Mouse (Mus musculus): ENCODE results near the gene Zfp691. TPM values are rescaled to one million over a fixed set of nuclear protein-coding genes. Genes with fewer than 3 reads are reported as not detected.

Gene Zfp691
- 10 to 100 TPM in 1 of 2 experiments, 1 to 10 TPM in 1; 7.3 to 11.0 TPM for total RNA-seq (2021)
- long read RNA-seq, experiment 1, partial matches to known transcripts, result 0 of 2 reads
- long read RNA-seq, experiment 1, other reads (novel, unspliced or antisense), result 1 of 2 reads
- long read RNA-seq, experiment 2, partial matches to known transcripts, result 0 of 3 reads
- long read RNA-seq, experiment 2, other reads (novel, unspliced or antisense), result 0 of 3 reads

DNA sequence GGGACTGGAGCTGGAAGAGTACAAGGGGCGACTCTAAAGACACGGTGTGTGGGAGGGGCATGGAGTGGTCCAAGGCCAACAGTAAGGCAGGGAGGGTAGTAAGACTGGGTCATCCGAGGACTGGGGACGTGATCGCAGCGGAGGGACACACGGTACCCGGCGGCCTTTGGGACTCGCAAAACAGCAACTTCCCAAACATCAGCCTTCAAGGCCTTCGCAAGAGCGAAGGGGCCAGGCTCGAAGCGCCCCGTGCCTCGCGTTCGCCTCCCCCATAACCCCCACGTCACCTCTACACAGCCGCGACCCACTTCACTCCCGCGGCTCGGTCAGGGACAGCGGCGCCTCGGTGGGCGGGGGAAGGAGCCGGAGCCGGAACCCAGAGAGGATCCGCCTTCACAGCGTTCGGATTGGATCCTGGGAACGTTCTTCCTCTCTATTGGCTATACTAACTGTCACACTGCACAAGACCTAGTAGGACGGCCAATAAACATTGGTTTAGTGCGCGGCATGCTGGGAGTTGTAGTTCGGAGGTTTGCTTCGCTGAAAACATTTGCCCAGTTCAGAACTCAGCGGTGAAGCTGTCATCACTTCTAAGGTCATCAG is at the start of gene Zfp691:
Zfp691 (minus strand) TSS at position 345 of the 603 bp plus-strand sequence.
- DNase-seq (ENCODE audit: low spot score in 2 of 2), result peak; percentile 93 to 98

DNA sequence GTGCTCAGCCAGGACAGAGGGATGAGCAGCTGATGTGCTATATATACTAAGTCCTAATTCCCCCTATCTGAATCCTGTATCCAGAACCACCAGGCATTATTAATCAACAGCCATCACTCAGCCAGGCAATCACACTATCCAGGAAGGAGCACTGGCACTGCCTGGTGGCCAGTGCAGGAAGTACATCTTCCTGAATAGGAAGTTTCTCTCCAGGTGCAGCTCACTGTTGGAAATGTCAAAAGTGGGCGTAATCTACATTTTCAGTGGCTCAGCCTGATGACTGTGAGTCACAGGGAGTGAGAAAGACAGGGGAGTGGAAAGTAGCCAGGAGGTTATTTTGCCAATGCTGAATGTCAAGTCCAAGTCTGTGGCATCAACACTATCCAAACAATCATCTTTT is 49.7 kb upstream of the Zfp691 start:
- DNase-seq (ENCODE audit: low spot score in 2 of 2), result peak in 1 of 2 experiments; percentile 29

GRCm38 (mm10) chr4:119218169-119218568 is 44.2 kb upstream of the Zfp691 start, which contains the start of gene Tmem269:
Gene Tmem269 (minus strand): TSS chr4:119218217.
- DNase-seq (ENCODE audit: low spot score in 2 of 2), result no peak

GRCm38 (mm10) chr4:119216667-119217066 is 42.7 kb upstream of the Zfp691 start:
- DNase-seq (ENCODE audit: low spot score in 2 of 2), result no peak

DNA sequence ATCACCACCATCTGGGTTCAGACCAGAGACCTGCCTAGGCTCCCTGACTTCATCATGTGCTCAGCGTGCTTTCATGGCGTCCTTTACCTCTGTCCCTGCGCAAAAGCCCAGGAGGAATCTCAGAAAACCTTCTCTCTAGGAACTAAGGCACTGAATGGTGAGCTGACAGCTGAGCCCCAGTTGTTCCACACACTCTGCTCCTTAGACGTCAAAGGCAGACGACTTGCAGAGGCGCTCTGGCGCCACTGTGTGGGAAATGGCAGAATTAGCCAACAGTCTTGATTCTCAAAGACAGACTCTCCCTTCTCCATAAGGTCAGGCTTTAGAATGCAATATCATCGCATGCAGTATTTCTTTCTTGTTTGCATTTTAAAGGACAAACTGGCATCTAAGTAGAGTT is 30.7 kb upstream of the Zfp691 start:
- peak; percentile 27 to 52 for DNase-seq (ENCODE audit: low spot score in 2 of 2)

- no peak for DNase-seq (ENCODE audit: low spot score in 2 of 2)
Observed at GRCm38 (mm10) chr4:119198105-119198504, 24.1 kb upstream of the Zfp691 start.

GRCm38 (mm10) chr4:119195582-119196320 is 21.8 kb upstream of the Zfp691 start:
- DNase-seq (ENCODE audit: low spot score in 2 of 2), result peak in 1 of 2 experiments; percentile 26

- peak; percentile 74 to 85 for DNase-seq (ENCODE audit: low spot score in 2 of 2)
Observed at GRCm38 (mm10) chr4:119194909-119195581, 21.1 kb upstream of the Zfp691 start, which contains the start of gene Svbp. Gene Svbp (plus strand): TSS chr4:119195306.

- no peak for DNase-seq (ENCODE audit: low spot score in 2 of 2)
Observed at GRCm38 (mm10) chr4:119192757-119193156, 18.8 kb upstream of the Zfp691 start.

DNA sequence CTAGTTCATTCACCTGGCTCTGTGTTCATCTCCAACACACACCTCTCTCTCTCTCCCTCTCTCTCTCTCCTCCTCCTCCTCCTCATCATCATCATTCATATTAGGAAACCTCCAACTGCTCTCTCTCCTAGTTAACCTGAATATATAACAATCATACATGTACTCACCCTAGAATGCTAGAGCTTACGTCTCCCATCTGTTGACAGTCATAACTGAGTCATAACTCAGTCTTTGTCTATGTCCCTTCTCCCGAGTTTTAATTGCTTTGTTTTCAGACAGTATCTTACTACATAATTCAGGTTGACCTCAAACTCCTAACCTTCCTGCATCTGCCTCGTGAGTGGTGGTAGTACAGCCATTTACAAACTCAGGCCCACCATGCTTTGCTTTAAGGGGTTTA is 17.3 kb upstream of the Zfp691 start:
- DNase-seq (ENCODE audit: low spot score in 2 of 2), result no peak

- DNase-seq (ENCODE audit: low spot score in 2 of 2), result no peak
Observed at GRCm38 (mm10) chr4:119190618-119191017, 16.6 kb upstream of the Zfp691 start.

GRCm38 (mm10) chr4:119189864-119190263 is 15.9 kb upstream of the Zfp691 start, which contains the start of gene Ermap:
Gene Ermap (minus strand): TSS chr4:119190011.
- DNase-seq (ENCODE audit: low spot score in 2 of 2), result no peak

- no peak for DNase-seq (ENCODE audit: low spot score in 2 of 2)
Observed at GRCm38 (mm10) chr4:119189392-119189791, 15.4 kb upstream of the Zfp691 start.

GRCm38 (mm10) chr4:119188060-119188785 is 14.2 kb upstream of the Zfp691 start:
- DNase-seq (ENCODE audit: low spot score in 2 of 2), result no peak

DNA sequence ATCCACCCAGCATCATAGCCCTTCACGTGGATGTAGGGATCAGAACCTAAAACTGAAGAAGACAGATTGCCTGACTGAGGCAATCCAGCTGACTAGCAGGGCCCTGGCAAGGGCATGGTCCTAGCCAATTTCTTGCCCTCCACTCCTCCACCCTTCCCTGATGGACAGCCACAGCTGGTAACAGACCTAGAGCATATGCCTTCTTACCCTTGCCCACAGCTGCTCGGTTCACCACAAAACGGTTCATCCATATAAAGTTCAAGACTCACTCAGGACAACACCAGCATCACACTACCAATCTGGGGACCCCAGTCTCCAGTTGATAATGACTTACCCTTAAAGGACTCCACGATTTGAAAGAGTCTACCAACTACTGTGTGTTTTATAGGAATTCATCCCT is 11.8 kb upstream of the Zfp691 start:
- DNase-seq (ENCODE audit: low spot score in 2 of 2), result no peak

GRCm38 (mm10) chr4:119183525-119183924 is 9.5 kb upstream of the Zfp691 start:
- no peak for DNase-seq (ENCODE audit: low spot score in 2 of 2)

GRCm38 (mm10) chr4:119181456-119181855 is 7.5 kb upstream of the Zfp691 start:
- DNase-seq (ENCODE audit: low spot score in 2 of 2), result no peak

DNA sequence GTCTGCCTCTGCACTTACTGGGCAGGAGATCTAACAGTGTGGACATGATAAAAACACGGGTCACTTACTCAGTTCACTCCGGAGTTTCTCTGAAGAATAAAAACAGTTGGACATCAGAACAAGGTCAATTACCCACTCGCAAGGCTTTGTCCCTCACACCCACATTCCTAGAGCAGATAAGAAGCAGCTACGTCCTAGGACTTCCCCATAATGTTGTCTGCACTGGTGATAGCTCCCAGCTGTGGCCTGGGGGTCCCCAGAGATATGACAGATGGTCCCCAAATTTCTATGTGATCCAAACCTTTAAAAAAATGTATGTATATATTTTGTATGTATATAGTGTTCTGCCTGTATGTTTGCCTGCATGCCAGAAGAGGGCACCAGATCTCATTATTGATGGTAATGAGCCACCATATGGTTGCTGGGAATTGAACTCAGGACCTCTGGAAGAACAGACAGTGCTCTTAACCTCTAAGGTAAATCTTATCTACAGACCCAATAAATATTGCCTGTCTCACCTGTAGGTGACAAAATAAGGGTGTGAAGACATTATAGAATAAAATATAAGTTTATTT is 6.2 kb upstream of the Zfp691 start:
- DNase-seq (ENCODE audit: low spot score in 2 of 2), result no peak

GRCm38 (mm10) chr4:119178331-119178730 is 4.3 kb upstream of the Zfp691 start:
- DNase-seq (ENCODE audit: low spot score in 2 of 2), result no peak

DNA sequence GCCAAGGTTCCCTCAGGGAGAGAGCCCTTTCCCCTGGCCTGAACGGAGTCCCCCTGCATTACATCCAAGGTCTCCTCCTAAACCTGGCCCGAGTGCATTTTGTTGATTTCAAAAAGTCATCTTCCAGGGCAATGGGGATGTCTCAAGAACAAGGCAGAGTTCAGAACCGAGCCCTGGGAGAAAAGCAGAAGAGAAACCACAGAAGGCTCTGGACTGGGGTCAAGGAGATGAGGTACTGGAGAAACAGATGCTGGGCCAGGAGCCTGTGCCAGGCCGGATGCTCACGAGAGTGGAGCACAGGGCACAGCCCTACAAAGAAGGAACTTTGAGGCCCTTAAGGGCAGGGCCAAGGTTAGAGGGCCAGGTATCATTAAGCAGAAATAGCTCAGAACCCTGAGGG is 3.7 kb upstream of the Zfp691 start:
- no peak for DNase-seq (ENCODE audit: low spot score in 2 of 2)

Measured in layer of hippocampus, postnatal 14 days (tissue).